Mouse (Mus musculus) olfactory bulb, adult 2 months (tissue): ENCODE results near the gene Gm4792. TPM values are rescaled to one million over a fixed set of nuclear protein-coding genes. Genes with fewer than 3 reads are reported as not detected.

Experiments
- H3K27ac ChIP-seq: fragments of 200-500 bp; 2 replicates; pipeline ENCODE4 v1.5.1; 2012; ENCODE audit warnings: low read depth, low read length; ENCODE audit not compliant: insufficient read depth
- H3K4me1 ChIP-seq: fragments of 200-500 bp; 2 replicates; pipeline ENCODE4 v1.6.1; 2012; ENCODE audit warnings: low read length; ENCODE audit not compliant: control insufficient read depth, insufficient read depth
- H3K4me3 ChIP-seq: fragments of 200-500 bp; 2 replicates; pipeline ENCODE4 v1.5.1; 2012; ENCODE audit warnings: mild to moderate bottlenecking, low read depth, low read length, moderate library complexity; ENCODE audit not compliant: insufficient read depth
- CTCF ChIP-seq: fragments of 200-500 bp; IDR thresholded peaks from 2 replicates; pipeline ENCODE4 v1.5.1; 2012; ENCODE audit warnings: low read depth, mild to moderate bottlenecking, low read length, moderate library complexity; ENCODE audit not compliant: insufficient read depth
- POLR2A ChIP-seq: fragments of 200-500 bp; IDR thresholded peaks from 2 replicates; pipeline ENCODE4 v1.6.1; 2012; ENCODE audit warnings: mild to moderate bottlenecking, low read depth, low read length, moderate library complexity; ENCODE audit not compliant: insufficient read depth
- WGBS: fragments of 180-500 bp; shearing (Covaris S2); methylation state at CpG from one replicate; pipeline ENCODE4 v1.1.7; 2018; 5-methylcytosine and 5-hydroxymethylcytosine counted together
- polyA plus RNA-seq: library from polyadenylated mRNA; stranded (reverse); fragments of >200 nt; gene quantifications from 2 replicates; pipeline ENCODE4 v1.2.4, GENCODE M21; 2012; ENCODE audit warnings: low replicate concordance; ENCODE audit not compliant: missing spikeins, insufficient read depth, insufficient read length

The Gm4792 gene
- not detected in 2 replicates for polyA plus RNA-seq

GRCm38 (mm10) chr10:94298471-94298870, at the start of gene Gm4792:
Gene Gm4792, minus strand, starts transcription at chr10:94298703.
- 89% methylated on average over 3 of the region's 3 CpGs for WGBS
- Histone ChIP-seq H3K4me3 (no peak within 1 kb of the TSS), H3K4me1 (no peaks in the 10 kb centered on the region), H3K27ac (no peak within 1 kb of the TSS)
- no peak for TF ChIP-seq POLR2A
- TF ChIP-seq CTCF = no peak

GRCm38 (mm10) chr10:94347959-94348358, 49.5 kb upstream of the Gm4792 start:
- H3K4me1 ChIP-seq = no peaks in the 10 kb centered on the region
- H3K27ac ChIP-seq = no peak overlapping the region
- WGBS = 96% methylated on average over 10 of the region's 10 CpGs
- no peak overlapping the region for H3K4me3 ChIP-seq
- TF ChIP-seq POLR2A = no peak
- TF ChIP-seq CTCF = no peak

DNA sequence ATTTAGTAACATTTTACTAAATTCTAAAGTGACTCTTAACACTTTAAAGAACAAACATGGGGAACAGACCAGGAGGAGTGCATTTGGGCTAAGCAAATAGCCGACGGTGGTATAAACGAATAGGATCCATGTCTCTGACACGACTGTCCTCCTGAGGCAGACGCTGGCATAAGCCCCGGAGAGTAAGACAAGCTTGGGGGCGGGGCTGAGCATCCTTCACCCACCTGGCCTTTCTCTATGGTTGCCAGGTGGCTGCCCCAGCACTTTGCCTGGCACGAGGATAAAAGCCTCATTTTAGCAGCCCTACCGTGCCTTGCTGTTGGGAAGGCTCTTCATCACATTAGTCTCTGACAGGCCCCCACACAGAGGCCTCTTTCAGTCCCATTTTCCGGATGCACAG, 48.8 kb upstream of the Gm4792 start:
- Histone ChIP-seq H3K4me1 (no peaks in the 10 kb centered on the region), H3K27ac (no peak overlapping the region), H3K4me3 (no peak overlapping the region)
- WGBS = 74% methylated on average over 10 of the region's 10 CpGs
- TF ChIP-seq POLR2A (no peak), CTCF (no peak)

DNA sequence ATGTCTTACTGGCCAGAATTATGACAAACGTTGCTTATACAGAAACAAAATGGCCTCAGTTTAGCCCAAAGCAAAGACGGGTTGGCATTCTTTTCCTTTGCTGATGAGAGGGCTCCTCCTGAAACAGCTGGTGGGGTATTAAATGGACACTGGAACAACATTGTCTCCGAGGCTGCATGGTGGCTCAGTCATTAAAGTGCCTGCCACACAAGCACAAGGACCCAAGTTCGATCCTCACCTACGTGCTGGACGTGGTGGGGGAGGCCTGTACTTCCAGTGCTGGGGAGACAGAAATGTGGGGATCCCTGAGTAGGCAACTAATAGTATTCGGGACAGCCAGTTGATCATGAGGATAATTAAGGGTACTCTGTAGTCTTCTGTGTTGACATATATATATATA, 48.1 kb upstream of the Gm4792 start:
- TF ChIP-seq CTCF (no peak), POLR2A (no peak)
- H3K4me1 ChIP-seq = no peaks in the 10 kb centered on the region; the same call in 1 of the 2 replicates
- 95% methylated on average over 7 of the region's 7 CpGs for WGBS
- no peak overlapping the region for H3K4me3 ChIP-seq
- H3K27ac ChIP-seq = no peak overlapping the region

- no peak for TF ChIP-seq CTCF
- TF ChIP-seq POLR2A = no peak
- WGBS = 94% methylated on average over 7 of the region's 7 CpGs
- no peaks in the 10 kb centered on the region; the same call in 1 of the 2 replicates for H3K4me1 ChIP-seq
- no peak overlapping the region for H3K27ac ChIP-seq
- H3K4me3 ChIP-seq = no peak overlapping the region
Measured at GRCm38 (mm10) chr10:94345509-94346252, 47.2 kb upstream of the Gm4792 start.

DNA sequence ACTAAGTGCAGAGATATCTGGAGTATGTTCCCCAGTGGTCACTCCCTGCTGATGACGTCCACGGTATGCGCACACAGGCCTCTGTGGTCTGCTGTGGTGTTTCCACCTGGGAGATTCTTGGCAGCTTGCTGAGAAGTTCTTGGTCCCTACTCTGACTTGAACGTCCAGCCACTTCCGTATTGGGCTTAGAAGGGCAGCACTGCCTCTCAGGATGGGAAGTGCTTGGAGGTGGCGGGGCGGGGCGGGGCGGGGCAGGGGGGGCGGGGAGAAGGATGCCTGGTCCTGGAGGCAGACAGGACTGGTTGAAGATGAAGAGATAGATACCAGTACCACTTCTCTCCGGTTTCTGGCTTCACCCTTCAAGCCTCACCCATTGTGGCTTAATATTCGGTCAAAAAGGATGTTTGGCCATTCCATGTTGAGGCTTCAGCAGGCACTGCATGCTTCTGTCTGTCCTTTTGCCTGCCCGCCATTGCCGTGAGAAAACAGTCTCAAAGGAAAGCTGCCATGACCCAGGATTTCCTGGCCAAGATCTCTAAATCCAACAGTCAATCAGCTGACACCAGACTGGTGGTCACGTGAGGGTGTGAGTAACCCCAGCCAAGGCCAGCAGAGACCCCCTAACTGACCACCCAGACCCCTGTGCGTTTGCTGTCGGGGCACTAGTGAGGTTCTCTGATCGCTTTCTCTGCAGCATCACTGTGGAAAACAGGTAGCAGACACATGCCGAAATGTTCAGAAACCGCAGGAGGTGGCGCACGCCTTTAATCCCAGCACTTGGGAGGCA, 46.3 kb upstream of the Gm4792 start:
- Histone ChIP-seq H3K4me3 (no peak overlapping the region), H3K4me1 (no peaks in the 10 kb centered on the region; the same call in 1 of the 2 replicates), H3K27ac (no peak overlapping the region)
- WGBS = 66% methylated on average over 22 of the region's 22 CpGs
- TF ChIP-seq CTCF (no peak), POLR2A (no peak)

- no peak overlapping the region for H3K27ac ChIP-seq
- H3K4me1 ChIP-seq = no peaks in the 10 kb centered on the region; the same call in 1 of the 2 replicates
- WGBS = 87% methylated on average over 7 of the region's 7 CpGs
- no peak for TF ChIP-seq POLR2A
- no peak for TF ChIP-seq CTCF
- H3K4me3 ChIP-seq = no peak overlapping the region
Measured at GRCm38 (mm10) chr10:94343581-94343980, 45.1 kb upstream of the Gm4792 start.

- TF ChIP-seq CTCF = no peak
- TF ChIP-seq POLR2A = no peak
- 65% methylated on average over 7 of the region's 7 CpGs for WGBS
- H3K27ac ChIP-seq = no peak overlapping the region
- no peak overlapping the region for H3K4me3 ChIP-seq
- H3K4me1 ChIP-seq = no peaks in the 10 kb centered on the region; the same call in 1 of the 2 replicates
Measured at GRCm38 (mm10) chr10:94342256-94342655, 43.8 kb upstream of the Gm4792 start.

- no peaks in the 10 kb centered on the region; the same call in 1 of the 2 replicates for H3K4me1 ChIP-seq
- 69% methylated on average over 17 of the region's 17 CpGs for WGBS
- no peak overlapping the region for H3K27ac ChIP-seq
- H3K4me3 ChIP-seq = no peak overlapping the region; the same call in 1 of the 2 replicates
- TF ChIP-seq POLR2A (no peak), CTCF (no peak)
Measured at GRCm38 (mm10) chr10:94341501-94341900, 43.0 kb upstream of the Gm4792 start.
